Mouse (Mus musculus): Measurements from ENCODE around the gene Ywhaq. TPM values are rescaled to one million over a fixed set of nuclear protein-coding genes. Genes with fewer than 3 reads are reported as not detected.

Ywhaq gene
- polyA plus RNA-seq (2012; rRNA removed), result 423 and 474 TPM in 2 replicates

DNA sequence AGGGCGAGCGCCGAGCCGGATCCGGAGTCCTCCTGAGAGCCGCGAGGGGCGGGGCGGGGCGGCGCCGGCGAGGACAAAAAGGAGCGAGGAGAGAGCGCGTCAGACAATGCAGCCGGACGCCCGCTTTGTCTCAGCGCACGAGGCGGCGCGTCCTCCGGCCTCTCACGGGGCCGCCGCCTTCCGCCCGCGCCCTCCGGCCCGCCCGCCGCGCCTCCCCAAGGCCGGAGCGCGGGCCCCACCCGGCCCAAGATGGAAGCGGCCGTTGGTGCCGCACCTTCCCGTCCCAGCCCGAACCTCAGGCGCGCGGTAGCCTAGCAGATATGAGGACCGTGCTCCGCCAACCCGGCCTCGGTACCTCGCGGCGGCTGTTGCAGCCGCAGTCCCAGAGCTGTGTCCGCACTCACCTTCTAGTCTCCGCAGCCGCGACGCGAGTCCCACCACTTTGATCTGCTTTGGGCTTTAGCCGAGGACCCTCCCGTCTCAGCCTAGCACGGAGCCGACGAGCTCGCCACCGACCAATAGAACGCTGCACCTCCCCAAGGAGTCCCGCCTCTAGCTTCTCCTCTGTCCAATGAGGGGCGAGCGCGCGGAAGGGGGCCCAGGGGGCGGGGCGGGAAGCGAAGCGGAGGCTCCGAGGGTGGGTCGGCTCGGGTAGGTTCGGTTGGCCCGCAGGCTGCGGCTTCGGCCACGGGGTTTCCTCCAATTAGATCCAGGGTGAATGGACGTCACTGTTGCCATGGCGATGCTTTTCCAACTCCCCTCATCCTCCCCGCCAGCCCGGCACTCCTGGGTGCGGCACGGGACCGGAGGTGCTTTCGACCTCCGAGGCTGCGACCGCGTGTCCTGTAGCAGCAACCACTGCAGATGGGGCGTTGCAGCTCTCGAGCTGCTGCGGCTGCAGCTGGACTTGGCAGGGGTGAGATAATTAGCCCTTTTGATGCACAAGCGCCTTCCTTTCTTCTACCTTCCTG is at the start of gene Ywhaq:
Gene Ywhaq, minus strand, starts transcription at position 538 of the 971 bp plus-strand sequence.

DNA sequence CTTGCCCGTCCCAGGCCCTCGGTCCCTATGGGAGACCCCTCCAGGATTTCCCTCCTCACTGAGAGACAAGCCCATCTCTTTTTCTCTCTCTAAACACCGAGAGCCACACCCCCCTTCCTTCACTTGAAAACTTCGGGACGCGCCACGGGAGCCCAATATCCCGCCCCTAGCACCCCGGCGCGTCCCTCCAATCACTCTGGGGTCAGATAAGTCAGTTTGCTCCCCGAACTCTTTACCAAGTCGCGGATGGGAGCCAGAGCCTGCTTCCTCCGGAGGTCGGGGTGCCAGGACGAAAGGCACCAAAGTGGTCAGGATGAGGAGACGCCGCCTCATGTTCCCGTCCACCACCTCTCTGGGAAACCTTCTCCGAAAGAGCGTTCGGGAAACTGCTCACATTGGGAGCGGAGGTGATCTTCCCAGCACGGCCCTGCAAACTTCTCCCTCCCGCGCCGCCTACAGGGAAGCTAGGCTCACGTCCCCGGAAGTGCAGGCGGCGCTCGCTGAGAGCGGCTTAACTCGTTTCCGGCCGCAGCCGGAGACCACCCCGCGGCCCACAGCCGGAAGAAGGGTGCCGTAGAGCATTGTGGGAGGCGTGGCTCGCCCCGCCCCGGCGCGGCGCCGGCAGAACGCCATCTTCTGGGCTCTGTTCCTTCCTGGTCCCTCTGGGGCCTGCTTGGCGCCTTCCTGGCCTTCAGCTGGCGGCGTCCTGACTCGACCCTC is 44.2 kb downstream of the Ywhaq start, which contains the start of gene Adam17:
Gene Adam17, minus strand, starts transcription at position 533 of the 720 bp plus-strand sequence.

Other genes with a start within 250 kb of the Ywhaq start
- gene Cpsf3, start 132.2 kb downstream of the Ywhaq start, polyA plus RNA-seq (2012; rRNA removed), result 83.2 and 84.9 TPM in 2 replicates
- gene Itgb1bp1, start 131.4 kb downstream of the Ywhaq start, polyA plus RNA-seq (2012; rRNA removed), result 25.3 and 25.8 TPM in 2 replicates
- gene Iah1, start 101.2 kb downstream of the Ywhaq start, polyA plus RNA-seq (2012; rRNA removed), result 45.0 and 47.3 TPM in 2 replicates
- 20.4 and 22.4 TPM in 2 replicates for gene Adam17, start 44.0 kb downstream of the Ywhaq start, polyA plus RNA-seq (2012; rRNA removed)